Mouse (Mus musculus): ENCODE measurements at regions not wholly inside any gene's neighbourhood (a gene's known extent, or its start where the extent isn't known, plus 50 kb on each side); places are given as distances from the start of the nearest gene placed in this dataset.

GRCm38 (mm10) chr17:44420098-44421070, 232.0 kb downstream of the Clic5 start:
- TF ChIP-seq CTCF (IDR thresholded peaks at IDR 0.05; ENCODE audit: control insufficient read depth, insufficient read depth, low read length) (no peak), POLR2A (IDR thresholded peaks at IDR 0.05; ENCODE audit: borderline replicate concordance, control insufficient read depth, low read depth, low read length) (no peak)
